Mouse (Mus musculus) midbrain, embryonic 14.5 days (tissue): ENCODE data around the gene Serpind1. TPM values are rescaled to one million over a fixed set of nuclear protein-coding genes. Genes with fewer than 3 reads are reported as not detected.

ENCODE experiments used
- ATAC-seq: fragments of 200-750 bp; cut with Nextera tagmentation; 2 replicates; pipeline ENCODE4 v1.8.0; 2017; ENCODE audit warnings: moderate number of reproducible peaks, moderate library complexity; ENCODE audit not compliant: low FRiP score, low TSS enrichment
- DNase-seq: peaks from one replicate; pipeline ENCODE4 v3.0.0-alpha.2; 2015
- H3K27ac ChIP-seq: fragments of 300-500 bp; sonication (generic); replicated peaks from 2 replicates; pipeline ENCODE4 v1.5.1; 2014; ENCODE audit warnings: mild to moderate bottlenecking, low read depth, low read length, moderate library complexity
- H3K27me3 ChIP-seq: fragments of 300-500 bp; sonication (generic); 2 replicates; pipeline ENCODE4 v1.6.1; 2014; ENCODE audit warnings: low read length, control low read depth, mixed read lengths; ENCODE audit not compliant: control insufficient read depth, insufficient read depth
- H3K36me3 ChIP-seq: fragments of 300-500 bp; sonication (generic); 2 replicates; pipeline ENCODE4 v1.6.1; 2014; ENCODE audit warnings: low read length, control low read depth; ENCODE audit not compliant: control insufficient read depth, insufficient read depth
- H3K4me1 ChIP-seq: fragments of 300-500 bp; sonication (generic); 2 replicates; pipeline ENCODE4 v1.6.1; 2014; ENCODE audit warnings: mild to moderate bottlenecking, antibody characterized with exemption, low read length, control low read depth; ENCODE audit not compliant: control insufficient read depth, insufficient read depth
- H3K4me2 ChIP-seq: fragments of 300-500 bp; sonication (generic); 2 replicates; pipeline ENCODE4 v1.6.1; 2014; ENCODE audit warnings: mild to moderate bottlenecking, low read length, moderate library complexity
- H3K4me3 ChIP-seq: fragments of 300-500 bp; sonication (generic); replicated peaks from 2 replicates; pipeline ENCODE4 v1.5.1; 2014; ENCODE audit warnings: low read depth, low read length
- H3K9ac ChIP-seq: fragments of 300-500 bp; sonication (generic); replicated peaks from 2 replicates; pipeline ENCODE4 v1.6.1; 2014; ENCODE audit warnings: mild to moderate bottlenecking, low read length, moderate library complexity
- H3K9me3 ChIP-seq: fragments of 300-500 bp; sonication (generic); 2 replicates; pipeline ENCODE4 v1.6.1; 2016; ENCODE audit warnings: low read length, control low read depth, mixed read lengths; ENCODE audit not compliant: control insufficient read depth
- WGBS: fragments of 180-500 bp; shearing (Covaris S2); extraction: QIAGEN DNeasy Blood & Tissue Kit; methylation state at CpG from one replicate; pipeline ENCODE4 v1.1.7; 2014; 5-methylcytosine and 5-hydroxymethylcytosine counted together
- polyA plus RNA-seq: library from polyadenylated mRNA; unstranded; fragments of >200 nt; fragmentation: Nextera tagmentation; extraction: Ambion mirVana; gene quantifications from 2 replicates; pipeline ENCODE4 v1.2.1, GENCODE M21; 2014

Serpind1 gene
- polyA plus RNA-seq, 1 experiment from 2014 or later = 1.5 TPM

- no peaks in the 10 kb centered on the region for H3K9me3 ChIP-seq
- no peaks in the 10 kb centered on the region for H3K4me1 ChIP-seq
- H3K4me3 ChIP-seq = no peak overlapping the region
- no peak overlapping the region for H3K27ac ChIP-seq
- H3K27me3 ChIP-seq = no peaks in the 10 kb centered on the region
- H3K36me3 ChIP-seq = peaks cover 94% of the 10 kb centered on the region
- 96% methylated on average over 5 of the region's 5 CpGs for WGBS
- DNase-seq = no peak
- ATAC-seq = no peak
- H3K4me2 ChIP-seq = no peak overlapping the region
- no peak overlapping the region for H3K9ac ChIP-seq
Measured at GRCm38 (mm10) chr16:17312531-17312930, 18.6 kb upstream of the Serpind1 start.

DNA sequence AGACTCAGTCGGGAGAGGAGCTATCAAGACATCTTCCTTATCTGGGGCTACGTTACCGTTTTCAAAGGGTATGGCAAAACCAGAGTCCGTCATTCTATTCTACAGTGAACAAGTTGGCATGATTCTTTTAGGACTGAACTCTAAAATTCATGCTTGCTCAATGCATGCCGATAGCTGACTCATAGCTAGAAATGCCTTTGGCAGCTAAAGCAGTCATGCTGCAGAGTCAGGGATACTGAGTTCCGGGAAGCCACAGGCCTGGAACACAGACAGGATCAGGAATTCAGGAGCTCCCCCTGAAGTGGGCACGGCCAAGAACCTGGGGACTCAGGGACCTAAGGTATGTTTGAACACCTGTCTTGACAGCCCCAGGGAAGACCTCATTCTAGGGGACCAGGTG lies 14.6 kb upstream of the Serpind1 start:
- H3K27ac ChIP-seq = no peak overlapping the region
- no peaks in the 10 kb centered on the region for H3K9me3 ChIP-seq
- peaks cover 87% of the 10 kb centered on the region for H3K36me3 ChIP-seq
- H3K9ac ChIP-seq = no peak overlapping the region
- H3K4me1 ChIP-seq = no peaks in the 10 kb centered on the region
- WGBS = 96% methylated on average over 7 of the region's 7 CpGs
- no peak overlapping the region for H3K4me2 ChIP-seq
- H3K4me3 ChIP-seq = no peak overlapping the region
- ATAC-seq (no peak), DNase-seq (no peak)
- no peaks in the 10 kb centered on the region for H3K27me3 ChIP-seq

DNA sequence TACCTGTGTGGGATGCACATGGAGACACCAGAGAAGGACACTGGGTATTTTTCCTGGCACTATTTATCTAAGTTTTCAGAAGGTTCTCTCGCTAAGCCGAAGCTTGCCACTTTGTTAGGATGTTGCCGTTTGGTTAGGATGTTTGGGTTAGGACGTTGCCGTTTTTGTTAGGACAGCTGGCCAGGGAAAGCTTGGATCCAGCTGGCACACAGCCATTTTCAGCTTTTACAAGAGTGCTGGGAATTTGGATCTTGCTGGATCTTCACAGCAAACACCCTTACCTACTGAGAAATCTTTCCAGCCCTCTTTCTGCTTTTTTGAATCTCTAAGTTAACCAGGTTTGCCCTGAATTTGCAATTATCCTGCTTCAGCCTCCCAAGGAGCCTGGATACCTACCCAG lies 9.7 kb upstream of the Serpind1 start:
- Histone ChIP-seq H3K36me3 (peaks cover 88% of the 10 kb centered on the region), H3K9ac (no peak overlapping the region), H3K4me1 (no peaks in the 10 kb centered on the region), H3K9me3 (no peaks in the 10 kb centered on the region), H3K4me3 (no peak overlapping the region), H3K4me2 (no peak overlapping the region), H3K27ac (no peak overlapping the region), H3K27me3 (no peaks in the 10 kb centered on the region)
- ATAC-seq = no peak
- peak; percentile 12 for DNase-seq
- WGBS = 83% methylated on average over 5 of the region's 5 CpGs

GRCm38 (mm10) chr16:17324745-17325144 lies 6.4 kb upstream of the Serpind1 start:
- no peak for ATAC-seq
- Histone ChIP-seq H3K27me3 (no peaks in the 10 kb centered on the region), H3K4me2 (no peak overlapping the region), H3K27ac (no peak overlapping the region), H3K36me3 (peaks cover 67% of the 10 kb centered on the region), H3K4me1 (no peaks in the 10 kb centered on the region), H3K9me3 (no peaks in the 10 kb centered on the region), H3K9ac (no peak overlapping the region), H3K4me3 (no peak overlapping the region)
- WGBS = 93% methylated on average over 5 of the region's 5 CpGs
- DNase-seq = no peak

DNA sequence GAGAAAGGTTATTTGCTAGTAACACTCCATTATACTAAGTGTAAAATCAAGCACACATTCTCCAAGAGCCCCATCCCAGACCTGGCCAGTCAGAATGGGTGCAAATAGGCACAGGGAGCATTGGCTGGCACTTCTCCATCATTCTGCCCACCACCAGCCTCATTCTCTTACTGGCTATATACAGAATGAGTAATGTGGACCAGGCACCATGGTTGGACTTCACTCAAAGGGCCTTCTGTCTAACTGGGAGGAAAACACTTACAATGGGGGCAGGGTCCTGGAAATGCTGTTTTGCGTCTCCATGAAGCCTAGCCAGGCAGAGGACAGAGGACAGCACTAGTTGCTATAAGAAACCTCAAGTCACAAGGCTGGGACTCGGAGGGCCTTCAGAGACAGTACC lies 5.1 kb upstream of the Serpind1 start:
- DNase-seq = no peak
- Histone ChIP-seq H3K27ac (no peak overlapping the region), H3K36me3 (peaks cover 63% of the 10 kb centered on the region), H3K4me1 (no peaks in the 10 kb centered on the region), H3K27me3 (no peaks in the 10 kb centered on the region), H3K4me3 (no peak overlapping the region), H3K9me3 (no peaks in the 10 kb centered on the region), H3K4me2 (no peak overlapping the region), H3K9ac (no peak overlapping the region)
- 95% methylated on average over 2 of the region's 2 CpGs for WGBS
- ATAC-seq = no peak

DNA sequence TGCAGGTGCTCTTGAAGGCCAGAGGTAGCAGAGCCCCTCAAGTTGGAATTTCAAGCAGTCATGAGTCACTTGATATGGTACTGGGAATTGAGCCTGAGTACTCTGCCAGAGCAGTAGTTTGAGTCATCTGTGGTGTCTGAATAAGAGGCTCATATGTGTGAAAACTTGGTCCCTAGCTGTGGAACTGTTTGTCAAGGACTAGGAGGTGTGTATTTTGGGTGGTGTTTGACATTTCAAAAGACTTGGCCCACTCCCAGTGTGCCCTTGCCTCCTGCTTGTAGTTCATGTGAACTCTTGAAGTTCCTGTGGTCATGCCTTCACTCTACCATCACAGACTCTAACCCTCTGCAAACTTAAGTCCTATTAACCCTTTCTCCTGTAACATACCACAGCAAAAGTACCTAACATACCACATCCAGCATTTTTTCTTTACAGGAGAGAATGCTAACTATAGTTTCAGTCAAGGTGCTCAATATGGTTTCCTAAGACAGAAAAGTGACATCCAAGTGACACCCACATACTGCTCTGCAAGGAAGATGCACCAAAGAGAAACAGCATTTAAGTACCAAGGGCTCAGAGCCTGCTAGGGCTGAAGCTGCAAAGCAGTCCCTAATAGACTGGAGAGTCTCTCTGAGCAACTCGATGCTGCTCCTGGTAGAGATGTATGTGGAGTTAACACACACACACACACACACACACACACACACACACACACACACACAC lies 1.2 kb upstream of the Serpind1 start:
- Histone ChIP-seq H3K36me3 (peaks cover 26% of the 10 kb centered on the region), H3K27me3 (no peaks in the 10 kb centered on the region), H3K9me3 (no peaks in the 10 kb centered on the region), H3K9ac (no peak overlapping the region), H3K27ac (no peak overlapping the region), H3K4me2 (no peak overlapping the region), H3K4me3 (no peak overlapping the region), H3K4me1 (no peaks in the 10 kb centered on the region)
- WGBS = 100% methylated on average over 1 of the region's 1 CpGs
- ATAC-seq = no peak
- DNase-seq = no peak

GRCm38 (mm10) chr16:17331855-17332254 lies 684 bp downstream of the Serpind1 start:
- no peak overlapping the region for H3K4me3 ChIP-seq
- no peaks in the 10 kb centered on the region for H3K9me3 ChIP-seq
- DNase-seq = no peak
- H3K27me3 ChIP-seq = no peaks in the 10 kb centered on the region
- ATAC-seq = no peak
- H3K36me3 ChIP-seq = peaks cover 19% of the 10 kb centered on the region
- H3K9ac ChIP-seq = no peak overlapping the region
- 91% methylated on average over 5 of the region's 5 CpGs for WGBS
- no peak overlapping the region for H3K4me2 ChIP-seq
- no peaks in the 10 kb centered on the region for H3K4me1 ChIP-seq
- no peak overlapping the region for H3K27ac ChIP-seq

GRCm38 (mm10) chr16:17334574-17334973 lies 3.4 kb downstream of the Serpind1 start:
- DNase-seq (no peak), ATAC-seq (no peak)
- H3K4me1 ChIP-seq = no peaks in the 10 kb centered on the region
- no peak overlapping the region for H3K4me3 ChIP-seq
- peaks cover 29% of the 10 kb centered on the region for H3K36me3 ChIP-seq
- no peak overlapping the region for H3K27ac ChIP-seq
- H3K9me3 ChIP-seq = no peaks in the 10 kb centered on the region
- no peak overlapping the region for H3K9ac ChIP-seq
- no peak overlapping the region for H3K4me2 ChIP-seq
- H3K27me3 ChIP-seq = no peaks in the 10 kb centered on the region

DNA sequence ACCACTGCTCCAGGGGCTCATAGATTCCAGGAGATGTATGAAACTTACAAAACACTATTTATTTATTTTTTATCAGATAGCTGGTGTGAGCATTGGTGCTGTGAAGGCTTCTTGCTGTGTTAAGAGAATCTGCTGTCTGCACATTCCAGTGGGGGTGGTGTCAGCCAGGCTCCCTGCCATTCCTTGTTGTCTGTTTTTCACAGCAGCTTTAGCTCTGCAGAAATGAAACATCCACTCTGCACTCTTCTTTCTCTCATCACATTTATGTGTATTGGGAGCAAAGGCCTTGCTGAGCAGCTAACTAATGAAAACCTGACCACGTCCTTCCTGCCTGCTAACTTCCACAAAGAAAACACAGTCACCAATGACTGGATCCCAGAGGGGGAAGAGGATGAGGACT lies 4.9 kb downstream of the Serpind1 start:
- Histone ChIP-seq H3K4me2 (no peak overlapping the region), H3K9ac (no peak overlapping the region), H3K27ac (no peak overlapping the region), H3K9me3 (no peaks in the 10 kb centered on the region), H3K4me1 (no peaks in the 10 kb centered on the region), H3K36me3 (peaks cover 34% of the 10 kb centered on the region), H3K27me3 (no peaks in the 10 kb centered on the region), H3K4me3 (no peak overlapping the region)
- 93% methylated on average over 1 of the region's 1 CpGs for WGBS
- ATAC-seq = no peak
- DNase-seq = no peak
